Mouse (Mus musculus) megakaryocyte, embryonic 14.5 days (primary cell): ENCODE data around the gene Psma7.

Experiments
- FLI1 ChIP-seq: IDR thresholded peaks from 2 replicates; pipeline ENCODE4 v1.6.1; 2012; ENCODE audit warnings: low read length, inconsistent platforms, mixed read lengths
- GATA1 ChIP-seq: IDR thresholded peaks from 3 replicates; pipeline ENCODE4 v1.6.1; 2012; ENCODE audit warnings: mixed read lengths, low read length, inconsistent platforms, borderline replicate concordance

- TF ChIP-seq GATA1: no peak
- TF ChIP-seq FLI1: no peak
Measured at GRCm38 (mm10) chr2:180087472-180087871, 45.2 kb upstream of the Psma7 start.
